Mouse (Mus musculus): Measurements from ENCODE around the gene Grin3b. TPM values are rescaled to one million over a fixed set of nuclear protein-coding genes. Genes with fewer than 3 reads are reported as not detected.

Grin3b gene
- polyA plus RNA-seq, 1 experiment from 2014 or later = 0.34 TPM

- Histone ChIP-seq H3K9me3 (no peaks in the 10 kb centered on the region), H3K9ac (peak overlapping the region; percentile 32; the same call in 1 of the 2 replicates), H3K27me3 (replicated peaks) (peaks cover 11% of the 10 kb centered on the region; the same call in 1 of the 2 replicates), H3K4me2 (peak overlapping the region; percentile 87), H3K36me3 (replicated peaks) (no peaks in the 10 kb centered on the region), H3K27ac (peak overlapping the region; percentile 66), H3K4me1 (peaks cover 25% of the 10 kb centered on the region), H3K4me3 (peak overlapping the region; percentile 54)
- WGBS = under 1% methylated on average over 35 of the region's 35 CpGs
- peak; percentile 74 for ATAC-seq (replicated peaks)
These were observed 26.7 kb downstream of the Grin3b start for GRCm38 (mm10) chr10:79997034-79997760.

GRCm38 (mm10) chr10:79997819-79998218 lies 27.3 kb downstream of the Grin3b start:
- Histone ChIP-seq H3K9me3 (no peaks in the 10 kb centered on the region), H3K4me3 (peak overlapping the region; percentile 54), H3K27ac (peak overlapping the region; percentile 66; the same call in 1 of the 2 replicates), H3K4me1 (peaks cover 25% of the 10 kb centered on the region), H3K9ac (peak overlapping the region; percentile 32; the same call in 1 of the 2 replicates), H3K4me2 (peak overlapping the region; percentile 87), H3K36me3 (replicated peaks) (no peaks in the 10 kb centered on the region), H3K27me3 (replicated peaks) (peaks cover 12% of the 10 kb centered on the region; the same call in 1 of the 2 replicates)
- WGBS = 3% methylated on average over 15 of the region's 15 CpGs
- peak; percentile 38 for ATAC-seq (replicated peaks)

- Histone ChIP-seq H3K9ac (no peak overlapping the region), H3K27me3 (replicated peaks) (peaks cover 22% of the 10 kb centered on the region; the same call in 1 of the 2 replicates), H3K4me1 (peaks cover 14% of the 10 kb centered on the region), H3K27ac (no peak overlapping the region), H3K4me2 (no peak overlapping the region), H3K9me3 (no peaks in the 10 kb centered on the region), H3K4me3 (no peak overlapping the region), H3K36me3 (replicated peaks) (no peaks in the 10 kb centered on the region)
- WGBS = 81% methylated on average over 9 of the region's 9 CpGs
- no peak for ATAC-seq (replicated peaks)
These were observed 31.4 kb downstream of the Grin3b start for GRCm38 (mm10) chr10:80001945-80002344.

GRCm38 (mm10) chr10:80002829-80003228 lies 32.3 kb downstream of the Grin3b start:
- Histone ChIP-seq H3K27me3 (replicated peaks) (peaks cover 22% of the 10 kb centered on the region; the same call in 1 of the 2 replicates), H3K4me3 (no peak overlapping the region), H3K9me3 (no peaks in the 10 kb centered on the region), H3K27ac (no peak overlapping the region), H3K36me3 (replicated peaks) (no peaks in the 10 kb centered on the region), H3K4me2 (no peak overlapping the region), H3K4me1 (peaks cover 6% of the 10 kb centered on the region), H3K9ac (no peak overlapping the region)
- ATAC-seq (replicated peaks) = no peak
- WGBS = 26% methylated on average over 21 of the region's 21 CpGs

DNA sequence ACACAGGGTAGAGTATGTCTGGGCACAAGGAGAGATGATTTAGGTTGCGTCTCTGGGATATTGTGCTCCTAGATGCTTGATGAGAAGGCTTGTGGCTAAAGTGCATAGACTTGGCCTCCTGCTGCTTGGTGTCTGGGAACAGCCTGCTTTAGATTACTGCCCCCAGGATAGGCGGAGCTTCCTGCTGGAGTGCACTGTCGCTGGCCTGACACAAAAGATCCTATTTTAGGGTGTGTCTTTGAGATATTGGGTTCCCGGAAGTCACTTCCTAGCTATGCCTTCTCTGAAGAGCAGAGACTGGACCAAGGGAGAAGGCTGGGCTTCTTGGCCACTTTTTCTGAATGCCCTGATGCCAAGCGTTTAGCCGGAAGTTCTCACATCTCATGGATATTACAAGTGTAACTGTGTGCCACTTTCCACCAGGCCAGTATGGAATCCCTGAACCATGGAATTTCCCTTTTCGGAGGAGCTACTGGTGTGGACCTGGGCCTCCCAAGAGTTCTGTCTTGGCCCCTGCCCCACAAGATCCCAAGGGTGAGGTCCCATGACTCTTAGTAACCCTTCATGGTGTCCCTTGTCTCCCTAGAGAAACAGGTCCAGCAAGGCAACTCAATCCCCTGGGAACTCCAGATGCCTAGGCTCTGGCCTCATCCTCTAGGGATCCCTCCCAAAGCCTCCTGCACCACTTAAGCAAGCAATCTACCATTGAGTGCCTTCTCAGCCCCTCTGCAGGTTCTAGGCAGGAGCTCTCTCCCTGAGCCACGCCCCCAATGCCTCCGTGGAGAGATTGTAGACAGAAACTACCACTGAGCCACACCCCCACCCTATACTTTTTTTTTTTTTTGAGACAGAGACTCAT lies 33.1 kb downstream of the Grin3b start:
- no peaks in the 10 kb centered on the region for H3K4me1 ChIP-seq
- no peak overlapping the region for H3K27ac ChIP-seq
- no peak overlapping the region for H3K4me3 ChIP-seq
- no peak overlapping the region for H3K4me2 ChIP-seq
- no peak overlapping the region for H3K9ac ChIP-seq
- H3K9me3 ChIP-seq = no peaks in the 10 kb centered on the region
- ATAC-seq (replicated peaks) = no peak
- peaks cover 22% of the 10 kb centered on the region; the same call in 1 of the 2 replicates for H3K27me3 ChIP-seq (replicated peaks)
- WGBS = 68% methylated on average over 9 of the region's 9 CpGs
- no peaks in the 10 kb centered on the region; the same call in 1 of the 2 replicates for H3K36me3 ChIP-seq (replicated peaks)

DNA sequence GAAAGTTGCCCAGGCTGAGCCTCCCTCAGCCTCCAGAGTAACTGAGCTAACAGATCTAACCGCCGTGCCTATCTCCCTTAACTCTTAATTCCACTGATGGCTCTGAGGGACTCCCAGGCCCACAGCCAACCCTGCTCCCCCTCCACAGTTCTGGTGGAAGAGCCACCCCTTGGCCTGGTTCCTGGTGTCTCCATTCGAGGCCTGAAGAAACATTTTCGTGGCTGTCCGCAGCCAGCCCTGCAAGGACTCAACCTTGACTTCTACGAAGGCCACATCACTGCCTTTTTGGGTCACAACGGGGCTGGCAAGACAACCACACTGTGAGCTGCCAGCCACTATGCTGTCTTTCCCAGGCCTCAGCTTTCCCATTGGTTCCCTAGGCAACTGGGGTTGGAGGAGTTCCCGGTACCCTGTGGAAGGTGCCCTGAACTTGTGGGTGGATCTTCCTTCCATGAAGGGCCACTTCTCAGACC lies 33.8 kb downstream of the Grin3b start:
- no peak for ATAC-seq (replicated peaks)
- Histone ChIP-seq H3K27me3 (replicated peaks) (peaks cover 22% of the 10 kb centered on the region; the same call in 1 of the 2 replicates), H3K9ac (no peak overlapping the region), H3K4me1 (no peaks in the 10 kb centered on the region), H3K36me3 (replicated peaks) (no peaks in the 10 kb centered on the region; the same call in 1 of the 2 replicates), H3K9me3 (no peaks in the 10 kb centered on the region), H3K4me2 (no peak overlapping the region), H3K4me3 (no peak overlapping the region), H3K27ac (no peak overlapping the region)
- 86% methylated on average over 8 of the region's 8 CpGs for WGBS

GRCm38 (mm10) chr10:80011740-80012139 lies 41.2 kb downstream of the Grin3b start:
- H3K36me3 ChIP-seq (replicated peaks) = peaks cover 14% of the 10 kb centered on the region
- 83% methylated on average over 6 of the region's 6 CpGs for WGBS
- peaks cover 37% of the 10 kb centered on the region for H3K27me3 ChIP-seq (replicated peaks)
- no peak for ATAC-seq (replicated peaks)
- H3K4me2 ChIP-seq = no peak overlapping the region
- no peak overlapping the region for H3K4me3 ChIP-seq
- no peaks in the 10 kb centered on the region for H3K4me1 ChIP-seq
- peaks cover 13% of the 10 kb centered on the region for H3K9me3 ChIP-seq
- H3K27ac ChIP-seq = no peak overlapping the region
- no peak overlapping the region for H3K9ac ChIP-seq

- H3K4me3 ChIP-seq = no peak overlapping the region
- H3K36me3 ChIP-seq (replicated peaks) = peaks cover 14% of the 10 kb centered on the region
- H3K9ac ChIP-seq = no peak overlapping the region
- no peak overlapping the region for H3K27ac ChIP-seq
- peaks cover 41% of the 10 kb centered on the region for H3K27me3 ChIP-seq (replicated peaks)
- peaks cover 13% of the 10 kb centered on the region for H3K9me3 ChIP-seq
- 34% methylated on average over 25 of the region's 25 CpGs for WGBS
- H3K4me2 ChIP-seq = no peak overlapping the region
- ATAC-seq (replicated peaks) = no peak
- no peaks in the 10 kb centered on the region for H3K4me1 ChIP-seq
These were observed 43.1 kb downstream of the Grin3b start for GRCm38 (mm10) chr10:80013609-80014008.

DNA sequence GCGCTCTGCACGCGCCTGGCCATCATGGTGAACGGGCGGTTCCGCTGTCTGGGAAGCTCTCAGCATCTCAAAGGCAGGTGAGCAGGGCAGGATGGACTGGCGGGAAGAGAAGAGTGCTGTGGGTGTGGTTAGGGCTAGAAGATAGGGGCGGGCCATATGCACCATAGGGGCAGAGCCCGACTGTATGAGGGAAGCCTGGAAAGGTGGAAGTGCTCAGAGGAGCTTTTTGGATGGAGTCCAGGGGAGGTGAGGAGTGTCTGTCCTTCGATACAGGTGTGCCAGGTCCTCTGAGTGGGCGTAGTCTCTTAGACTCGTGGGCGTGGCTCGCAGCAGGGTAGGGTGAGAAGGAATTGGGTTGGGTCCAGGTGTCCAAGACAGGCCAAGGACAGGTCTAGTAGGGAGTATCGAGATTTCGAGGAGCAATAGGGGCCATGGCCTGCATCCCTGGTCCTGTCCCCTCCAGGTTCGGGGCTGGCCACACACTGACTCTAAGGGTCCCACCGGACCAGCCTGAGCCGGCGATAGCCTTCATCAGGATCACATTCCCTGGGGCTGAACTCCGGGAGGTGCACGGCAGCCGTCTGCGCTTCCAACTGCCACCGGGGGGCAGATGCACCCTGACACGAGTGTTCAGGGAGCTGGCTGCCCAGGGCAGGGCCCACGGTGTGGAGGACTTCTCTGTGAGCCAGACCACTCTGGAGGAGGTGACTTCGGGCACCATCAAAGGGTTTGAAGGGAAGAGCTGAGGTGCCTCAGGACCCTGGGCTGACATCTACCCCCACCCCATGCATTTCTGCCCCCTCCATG lies 44.2 kb downstream of the Grin3b start:
- H3K36me3 ChIP-seq (replicated peaks) = peaks cover 14% of the 10 kb centered on the region
- H3K9ac ChIP-seq = no peak overlapping the region
- H3K27ac ChIP-seq = no peak overlapping the region
- no peak for ATAC-seq (replicated peaks)
- no peaks in the 10 kb centered on the region for H3K4me1 ChIP-seq
- peaks cover 52% of the 10 kb centered on the region for H3K27me3 ChIP-seq (replicated peaks)
- no peak overlapping the region for H3K4me3 ChIP-seq
- peaks cover 13% of the 10 kb centered on the region for H3K9me3 ChIP-seq
- WGBS = 25% methylated on average over 28 of the region's 28 CpGs
- H3K4me2 ChIP-seq = no peak overlapping the region

DNA sequence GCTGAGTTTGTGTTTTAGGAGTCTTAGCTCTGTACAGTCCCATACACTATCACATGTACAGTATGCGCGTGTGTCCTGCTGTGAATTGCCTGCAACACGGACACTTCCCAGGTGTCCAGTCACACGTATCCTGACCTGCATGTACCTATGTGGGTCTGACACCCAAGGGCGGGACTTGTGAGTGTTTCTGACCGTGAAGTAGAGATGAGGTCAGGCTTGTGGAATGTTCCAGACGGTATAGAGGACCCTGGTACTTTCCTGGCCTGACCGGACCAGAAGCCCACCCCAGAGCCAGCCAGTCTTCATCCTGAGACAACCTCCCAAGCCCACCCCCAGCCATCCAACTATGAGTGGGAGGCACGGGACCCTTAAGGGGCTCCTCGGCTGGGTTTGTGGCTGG lies 45.1 kb downstream of the Grin3b start:
- Histone ChIP-seq H3K27ac (no peak overlapping the region), H3K27me3 (replicated peaks) (peaks cover 57% of the 10 kb centered on the region), H3K9me3 (peaks cover 6% of the 10 kb centered on the region), H3K4me1 (no peaks in the 10 kb centered on the region), H3K4me2 (no peak overlapping the region), H3K9ac (no peak overlapping the region), H3K36me3 (replicated peaks) (peaks cover 9% of the 10 kb centered on the region; the same call in 1 of the 2 replicates), H3K4me3 (no peak overlapping the region)
- no peak for ATAC-seq (replicated peaks)
- WGBS = 84% methylated on average over 10 of the region's 10 CpGs

- H3K36me3 ChIP-seq (replicated peaks) = peaks cover under 1% of the 10 kb centered on the region; the same call in 1 of the 2 replicates
- 69% methylated on average over 11 of the region's 11 CpGs for WGBS
- no peak within 1 kb of the TSS for H3K27ac ChIP-seq
- no peak within 1 kb of the TSS for H3K4me3 ChIP-seq
- peaks cover 59% of the 10 kb centered on the region for H3K27me3 ChIP-seq (replicated peaks)
- ATAC-seq (replicated peaks) = no peak
- no peaks in the 10 kb centered on the region for H3K9me3 ChIP-seq
- H3K9ac ChIP-seq = no peak within 1 kb of the TSS
- no peak within 1 kb of the TSS for H3K4me2 ChIP-seq
- no peaks in the 10 kb centered on the region for H3K4me1 ChIP-seq
These were observed 46.0 kb downstream of the Grin3b start, which contains the start of gene Arhgap45 for GRCm38 (mm10) chr10:80016511-80016910. TSS of gene Arhgap45 (plus strand) at chr10:80016653.
